In genomic region chr9:43284284-43284683, GRCm38 (mm10) we compare ENCODE assay signal across 7 mouse cellular contexts. TPM values are rescaled to one million over a fixed set of nuclear protein-coding genes. Genes with fewer than 3 reads are reported as not detected.
DNase-seq lines count a peak whose midpoint lies in the region; ATAC-seq and TF ChIP-seq lines count a peak whose summit lies in the region.

No protein-coding gene starts in this region.

- peaks cover 6% of the 10 kb centered on the region for H3K4me1 ChIP-seq in embryonic facial prominence, embryonic 12.5 days
- no peaks in the 10 kb centered on the region for H3K4me1 ChIP-seq in heart, adult 2 months (ENCODE audit: control insufficient read depth, insufficient read depth, low read length)
- peaks cover 11% of the 10 kb centered on the region for H3K4me1 ChIP-seq in limb, embryonic 13.5 days
- no peaks in the 10 kb centered on the region for H3K4me1 ChIP-seq in midbrain, postnatal 0 days (ENCODE audit: insufficient read depth, low read length)

- intact Hi-C loops in heart, adult 2 months (cut with DNase I), result loop anchor here (1.0 kb wide), 2 partner anchors 63 to 143 kb away; no protein-coding TSS in a partner anchor

- 6% methylated on average over 6 of the region's 6 CpGs for WGBS in embryonic facial prominence, embryonic 12.5 days
- WGBS in heart, adult 2 months, result 13% methylated on average over 6 of the region's 6 CpGs
- 2% methylated on average over 6 of the region's 6 CpGs for WGBS in limb, embryonic 13.5 days
- 5% methylated on average over 6 of the region's 6 CpGs for WGBS in midbrain, postnatal 0 days

- ATAC-seq in embryonic facial prominence, embryonic 12.5 days (ENCODE audit: insufficient number of reproducible peaks, insufficient read depth, low FRiP score, low TSS enrichment), result peak; percentile 82
- peak; percentile 85 for ATAC-seq in limb, embryonic 13.5 days (ENCODE audit: low FRiP score, low read depth)
- peak; percentile 77 for ATAC-seq in midbrain, postnatal 0 days (ENCODE audit: low FRiP score)

- H3K4me2 ChIP-seq in embryonic facial prominence, embryonic 12.5 days (replicated peaks), result no peak overlapping the region
- H3K4me2 ChIP-seq in limb, embryonic 13.5 days (replicated peaks), result no peak overlapping the region
- H3K4me2 ChIP-seq in midbrain, postnatal 0 days (ENCODE audit: low read depth, low read length, poor library complexity, severe bottlenecking), result no peak overlapping the region

- no peak overlapping the region for H3K4me3 ChIP-seq in embryonic facial prominence, embryonic 12.5 days
- H3K4me3 ChIP-seq in heart, adult 2 months, result no peak overlapping the region
- no peak overlapping the region for H3K4me3 ChIP-seq in limb, embryonic 13.5 days
- no peak overlapping the region for H3K4me3 ChIP-seq in midbrain, postnatal 0 days (ENCODE audit: low read depth, low read length)

- no peaks in the 10 kb centered on the region for H3K27me3 ChIP-seq in embryonic facial prominence, embryonic 12.5 days
- no peaks in the 10 kb centered on the region for H3K27me3 ChIP-seq in heart, adult 2 months (ENCODE audit: control insufficient read depth, insufficient read depth, low read length)
- H3K27me3 ChIP-seq in limb, embryonic 13.5 days, result peaks cover 3% of the 10 kb centered on the region; the same call in 1 of the 2 replicates
- H3K27me3 ChIP-seq in midbrain, postnatal 0 days (ENCODE audit: insufficient read depth, low read length), result no peaks in the 10 kb centered on the region

- peak; percentile 81 to 85 for DNase-seq in adrenal gland, postnatal 36 days
- DNase-seq in heart, adult 2 months, result peak; percentile 81 to 82
- peak; percentile 61 to 77 for DNase-seq in kidney, adult 8-10 months
- peak; percentile 90 for DNase-seq in midbrain, postnatal 0 days (ENCODE audit: low spot score)
- DNase-seq in spleen, postnatal 14 days (ENCODE audit: low spot score in 2 of 2), result peak; percentile 18 to 50

- H3K36me3 ChIP-seq in embryonic facial prominence, embryonic 12.5 days, result no peaks in the 10 kb centered on the region
- H3K36me3 ChIP-seq in heart, adult 2 months (ENCODE audit: control insufficient read depth, insufficient read depth, low read length), result no peaks in the 10 kb centered on the region
- no peaks in the 10 kb centered on the region for H3K36me3 ChIP-seq in limb, embryonic 13.5 days
- H3K36me3 ChIP-seq in midbrain, postnatal 0 days (ENCODE audit: insufficient read depth, low read length), result no peaks in the 10 kb centered on the region

- H3K9me3 ChIP-seq in embryonic facial prominence, embryonic 12.5 days, result no peaks in the 10 kb centered on the region
- H3K9me3 ChIP-seq in limb, embryonic 13.5 days, result no peaks in the 10 kb centered on the region
- H3K9me3 ChIP-seq in midbrain, postnatal 0 days (ENCODE audit: low read length), result no peaks in the 10 kb centered on the region

- no peak for TF ChIP-seq POLR2A in heart, adult 2 months (IDR thresholded peaks at IDR 0.05; ENCODE audit: insufficient read depth, low read depth, low read length)

- TF ChIP-seq CTCF in heart, adult 2 months (IDR thresholded peaks at IDR 0.05), result peak; percentile 99; the same call in 1 of the 2 replicates
- peak; percentile 95 for TF ChIP-seq CTCF in midbrain, postnatal 0 days (IDR thresholded peaks at IDR 0.05)

- peak; percentile 90 for TF ChIP-seq EP300 in heart, adult 2 months (IDR thresholded peaks at IDR 0.05; ENCODE audit: insufficient read depth, low read depth, low read length)

- no peak overlapping the region for H3K9ac ChIP-seq in embryonic facial prominence, embryonic 12.5 days
- H3K9ac ChIP-seq in heart, adult 2 months (ENCODE audit: low read depth, low read length), result no peak overlapping the region
- H3K9ac ChIP-seq in limb, embryonic 13.5 days, result no peak overlapping the region
- no peak overlapping the region for H3K9ac ChIP-seq in midbrain, postnatal 0 days (replicated peaks; ENCODE audit: low read length, poor library complexity, severe bottlenecking)

- no peak overlapping the region for H3K27ac ChIP-seq in embryonic facial prominence, embryonic 12.5 days
- H3K27ac ChIP-seq in heart, adult 2 months, result no peak overlapping the region
- H3K27ac ChIP-seq in limb, embryonic 13.5 days, result no peak overlapping the region
- no peak overlapping the region for H3K27ac ChIP-seq in midbrain, postnatal 0 days (ENCODE audit: low read depth, low read length)

- no peaks in the 10 kb centered on the region for H3K79me2 ChIP-seq in heart, adult 2 months (replicated peaks; ENCODE audit: control insufficient read depth, insufficient read depth, low read length)

RNA-seq across cellular contexts. Expression of gene Trim29, which starts 26.4 kb away (rescaled TPM):
- total RNA-seq in adrenal gland, postnatal 36 days (2021), result under 1 TPM; 0.10 to 0.30 TPM
- 12.3 and 12.9 TPM in 2 replicates for polyA plus RNA-seq in embryonic facial prominence, embryonic 12.5 days (2016; fragmentation: Nextera tagmentation; extraction: Ambion mirVana)
- under 1 TPM; 0.08 to 0.11 TPM for total RNA-seq in heart, adult 2 months (2021)
- polyA plus RNA-seq in heart, adult 2 months (2012; rRNA removed), result 0.33 TPM in 1 of 2 replicates, not detected in the other
- polyA plus RNA-seq in limb, embryonic 13.5 days (2015; fragmentation: Nextera tagmentation; extraction: Ambion mirVana), result 22.8 and 26.1 TPM in 2 replicates
- total RNA-seq in midbrain, postnatal 0 days (2014; rRNA removed), result 0.24 and 2.4 TPM in 2 replicates
- polyA plus RNA-seq in midbrain, postnatal 0 days (2015; fragmentation: Nextera tagmentation; extraction: Ambion mirVana), result 0.12 and 0.16 TPM in 2 replicates

RNA-seq across cellular contexts. Expression of gene Oaf, which starts 44.6 kb away (rescaled TPM):
- total RNA-seq in adrenal gland, postnatal 36 days (2021), result 10 to 100 TPM; 12.8 to 34.7 TPM
- 89.3 and 106 TPM in 2 replicates for polyA plus RNA-seq in embryonic facial prominence, embryonic 12.5 days (2016; fragmentation: Nextera tagmentation; extraction: Ambion mirVana)
- 10 to 100 TPM in 1 of 2 experiments, 1 to 10 TPM in 1; 6.8 to 11.8 TPM for total RNA-seq in heart, adult 2 months (2021)
- polyA plus RNA-seq in heart, adult 2 months (2012; rRNA removed), result 15.1 and 24.0 TPM in 2 replicates
- polyA plus RNA-seq in limb, embryonic 13.5 days (2015; fragmentation: Nextera tagmentation; extraction: Ambion mirVana), result 103 and 106 TPM in 2 replicates
- total RNA-seq in midbrain, postnatal 0 days (2014; rRNA removed), result 4.7 and 4.9 TPM in 2 replicates
- polyA plus RNA-seq in midbrain, postnatal 0 days (2015; fragmentation: Nextera tagmentation; extraction: Ambion mirVana), result 4.5 and 4.7 TPM in 2 replicates

Comparison
In these comparisons a context has a peak if more than half of its experiments do, and no peak if none do; other contexts are left out.
1. DNase-seq: peak in every context shown above with its lines; median percentile 90 in midbrain, postnatal 0 days; 83 in adrenal gland, postnatal 36 days; 82 in heart, adult 2 months; 69 in kidney, adult 8-10 months; 34 in spleen, postnatal 14 days.